Mouse (Mus musculus) liver, embryonic 12.5 days (tissue): ENCODE results near the gene Ptprg. TPM values are rescaled to one million over a fixed set of nuclear protein-coding genes. Genes with fewer than 3 reads are reported as not detected.

Experiments
- ATAC-seq: fragments of 200-750 bp; cut with Nextera tagmentation; 2 replicates; pipeline ENCODE4 v1.8.0; 2017; ENCODE audit warnings: moderate number of reproducible peaks, mild to moderate bottlenecking, moderate library complexity
- H3K27ac ChIP-seq: fragments of 300-500 bp; sonication (generic); 2 replicates; pipeline ENCODE4 v1.5.1; 2016; ENCODE audit warnings: mild to moderate bottlenecking
- H3K27me3 ChIP-seq: fragments of 300-500 bp; sonication (generic); replicated peaks from 2 replicates; pipeline ENCODE4 v1.6.1; 2016; ENCODE audit warnings: mild to moderate bottlenecking, moderate library complexity
- H3K36me3 ChIP-seq: fragments of 300-500 bp; sonication (generic); 2 replicates; pipeline ENCODE4 v1.6.1; 2016; ENCODE audit warnings: mild to moderate bottlenecking, moderate library complexity
- H3K4me1 ChIP-seq: fragments of 300-500 bp; sonication (generic); 2 replicates; pipeline ENCODE4 v1.6.1; 2016
- H3K4me2 ChIP-seq: fragments of 300-500 bp; sonication (generic); 2 replicates; pipeline ENCODE4 v1.6.1; 2016; ENCODE audit warnings: mild to moderate bottlenecking, moderate library complexity
- H3K4me3 ChIP-seq: fragments of 300-500 bp; sonication (generic); 2 replicates; pipeline ENCODE4 v1.5.1; 2016; ENCODE audit warnings: mild to moderate bottlenecking, moderate library complexity
- H3K9ac ChIP-seq: fragments of 300-500 bp; sonication (generic); 2 replicates; pipeline ENCODE4 v1.6.1; 2016; ENCODE audit warnings: mild to moderate bottlenecking, moderate library complexity
- H3K9me3 ChIP-seq: fragments of 300-500 bp; sonication (generic); replicated peaks from 2 replicates; pipeline ENCODE4 v1.6.1; 2016; ENCODE audit warnings: mild to moderate bottlenecking, moderate library complexity
- WGBS: fragments of 180-500 bp; shearing (Covaris S2); methylation state at CpG from one replicate; pipeline ENCODE4 v1.1.7; 2016; ENCODE audit not compliant: insufficient replicate concordance; 5-methylcytosine and 5-hydroxymethylcytosine counted together
- polyA plus RNA-seq: library from polyadenylated mRNA; unstranded; fragments of >200 nt; fragmentation: Nextera tagmentation; extraction: Ambion mirVana; gene quantifications from 2 replicates; pipeline ENCODE4 v1.2.1, GENCODE M21; 2016

Gene Ptprg
- polyA plus RNA-seq, 1 experiment from 2014 or later, result 4.8 TPM

GRCm38 (mm10) chr14:11855499-11855898 lies 302.2 kb downstream of the Ptprg start:
- ATAC-seq, result no peak
- H3K9ac ChIP-seq, result no peak overlapping the region

DNA sequence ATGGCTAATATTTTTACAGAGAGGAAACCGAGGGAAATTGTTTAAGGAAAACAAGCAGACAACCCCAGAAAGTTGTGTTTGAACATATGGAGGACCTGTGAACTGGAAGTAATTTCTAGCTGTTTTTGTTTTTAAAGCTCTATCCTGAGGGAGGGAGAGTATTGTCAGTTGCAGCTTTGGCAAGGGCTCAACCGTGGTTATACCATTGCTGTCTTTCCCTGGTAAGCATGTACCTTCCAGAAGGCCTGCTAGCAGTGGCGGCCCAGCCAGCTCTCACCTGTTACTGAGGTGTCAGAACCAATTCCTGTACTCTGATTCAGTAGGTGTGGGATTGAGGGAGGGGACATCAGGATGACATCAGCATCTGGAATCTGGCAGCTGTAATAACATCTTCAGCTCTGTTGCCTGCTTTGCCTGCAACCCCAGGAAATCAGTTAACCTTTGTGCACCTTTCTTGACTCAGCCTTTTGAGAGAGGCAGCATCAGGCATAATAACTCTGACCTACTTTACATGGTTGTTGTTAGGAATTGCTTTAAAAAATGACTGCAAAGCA lies 304.7 kb downstream of the Ptprg start:
- Histone ChIP-seq H3K4me3 (no peak overlapping the region), H3K27ac (no peak overlapping the region), H3K9me3 (no peaks in the 10 kb centered on the region), H3K36me3 (no peaks in the 10 kb centered on the region), H3K27me3 (no peaks in the 10 kb centered on the region), H3K4me1 (no peaks in the 10 kb centered on the region), H3K4me2 (no peak overlapping the region), H3K9ac (no peak overlapping the region)
- ATAC-seq, result no peak
- 50% methylated on average over 3 of the region's 3 CpGs for WGBS

More at GRCm38 (mm10) chr14:11855499-11855898, 302.2 kb downstream of the Ptprg start:
- Histone ChIP-seq H3K4me2 (no peak overlapping the region), H3K27ac (no peak overlapping the region), H3K9me3 (no peaks in the 10 kb centered on the region), H3K36me3 (no peaks in the 10 kb centered on the region), H3K27me3 (no peaks in the 10 kb centered on the region), H3K4me1 (no peaks in the 10 kb centered on the region), H3K4me3 (no peak overlapping the region)

GRCm38 (mm10) chr14:11863286-11863685 lies 310.0 kb downstream of the Ptprg start:
- Histone ChIP-seq H3K9ac (no peak overlapping the region), H3K27ac (no peak overlapping the region), H3K4me3 (no peak overlapping the region), H3K9me3 (no peaks in the 10 kb centered on the region), H3K4me2 (no peak overlapping the region), H3K4me1 (no peaks in the 10 kb centered on the region), H3K36me3 (no peaks in the 10 kb centered on the region), H3K27me3 (no peaks in the 10 kb centered on the region)
- WGBS, result 77% methylated on average over 3 of the region's 3 CpGs
- no peak for ATAC-seq

DNA sequence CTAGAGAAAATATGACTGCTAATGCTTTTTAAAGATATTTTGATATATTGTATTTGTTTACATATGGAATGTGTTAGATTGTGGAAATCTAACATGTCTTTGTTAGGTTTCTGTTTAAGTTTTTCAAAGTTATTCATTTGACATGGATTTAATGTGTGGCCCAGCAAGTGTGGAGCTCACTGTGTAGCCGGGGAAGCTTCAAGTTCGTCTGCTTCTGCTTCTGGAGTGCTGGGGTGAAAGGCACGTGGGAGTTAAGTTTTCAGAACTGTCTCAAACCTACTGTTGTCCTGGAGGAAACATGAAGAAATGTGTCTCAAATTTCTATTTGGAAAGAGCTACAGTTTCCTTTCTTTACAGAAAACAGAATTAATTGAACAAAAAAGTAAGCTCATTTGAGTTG lies 311.5 kb downstream of the Ptprg start:
- 53% methylated on average over 3 of the region's 3 CpGs for WGBS
- ATAC-seq, result no peak
- no peak overlapping the region for H3K27ac ChIP-seq

GRCm38 (mm10) chr14:11865332-11865731 lies 312.0 kb downstream of the Ptprg start:
- Histone ChIP-seq H3K9me3 (no peaks in the 10 kb centered on the region), H3K9ac (no peak overlapping the region), H3K27me3 (no peaks in the 10 kb centered on the region), H3K27ac (no peak overlapping the region), H3K4me3 (no peak overlapping the region), H3K4me2 (no peak overlapping the region), H3K4me1 (no peaks in the 10 kb centered on the region), H3K36me3 (no peaks in the 10 kb centered on the region)
- WGBS, result 56% methylated on average over 5 of the region's 5 CpGs
- ATAC-seq, result no peak

More for the DNA sequence above, 311.5 kb downstream of the Ptprg start:
- H3K9ac ChIP-seq, result no peak overlapping the region
- H3K4me2 ChIP-seq, result no peak overlapping the region
- no peaks in the 10 kb centered on the region for H3K36me3 ChIP-seq
- H3K9me3 ChIP-seq, result no peaks in the 10 kb centered on the region
- no peak overlapping the region for H3K4me3 ChIP-seq
- H3K27me3 ChIP-seq, result no peaks in the 10 kb centered on the region
- H3K4me1 ChIP-seq, result no peaks in the 10 kb centered on the region

DNA sequence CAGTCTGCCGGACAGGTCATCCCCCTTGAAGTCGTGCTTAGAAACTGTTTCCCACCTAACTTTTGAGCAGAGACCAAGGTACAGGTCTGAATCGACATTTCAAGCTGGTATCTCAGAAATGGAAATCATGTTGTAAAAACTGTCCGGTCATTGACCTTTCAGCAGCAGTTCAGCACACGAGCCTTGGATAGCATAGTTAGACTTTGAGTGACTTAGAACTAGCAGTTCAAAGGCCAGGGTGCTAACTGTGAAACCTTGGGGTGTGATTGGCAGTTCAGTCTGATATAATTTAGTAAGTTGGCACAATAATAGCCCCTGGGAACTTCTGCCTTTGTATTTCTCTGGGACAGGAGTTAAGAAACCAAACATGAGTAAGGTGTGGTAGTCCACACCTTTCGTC lies 312.5 kb downstream of the Ptprg start:
- no peak overlapping the region for H3K4me3 ChIP-seq
- no peaks in the 10 kb centered on the region for H3K27me3 ChIP-seq
- no peaks in the 10 kb centered on the region for H3K36me3 ChIP-seq
- no peak for ATAC-seq
- H3K27ac ChIP-seq, result no peak overlapping the region
- no peak overlapping the region for H3K9ac ChIP-seq
- WGBS, result 70% methylated on average over 6 of the region's 6 CpGs
- H3K9me3 ChIP-seq, result no peaks in the 10 kb centered on the region
- H3K4me1 ChIP-seq, result no peaks in the 10 kb centered on the region
- H3K4me2 ChIP-seq, result no peak overlapping the region

DNA sequence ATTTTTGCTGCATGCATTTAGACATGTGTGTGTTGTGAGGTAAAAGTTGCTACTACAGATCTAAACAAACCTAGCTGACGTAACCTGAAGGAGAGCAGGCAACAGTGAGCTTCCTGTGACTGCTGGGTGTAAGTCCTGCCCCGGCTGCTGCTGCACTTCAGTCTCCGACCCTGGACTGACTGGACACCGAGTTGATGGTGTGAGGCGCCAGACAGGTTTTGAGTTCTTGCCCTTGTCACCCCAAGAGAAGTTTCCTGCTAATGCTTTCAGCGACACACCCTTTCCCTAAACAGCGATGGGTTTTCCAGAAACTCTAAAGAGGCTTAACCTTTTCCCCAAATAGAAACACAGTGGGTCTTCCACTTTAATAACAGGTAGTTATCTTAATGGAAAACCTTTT lies 313.1 kb downstream of the Ptprg start:
- 69% methylated on average over 7 of the region's 7 CpGs for WGBS
- H3K4me2 ChIP-seq, result no peak overlapping the region

GRCm38 (mm10) chr14:11868636-11869035 lies 315.3 kb downstream of the Ptprg start:
- WGBS, result 29% methylated on average over 6 of the region's 6 CpGs
- Histone ChIP-seq H3K4me3 (no peak overlapping the region), H3K4me2 (no peak overlapping the region), H3K9ac (no peak overlapping the region), H3K36me3 (no peaks in the 10 kb centered on the region), H3K4me1 (no peaks in the 10 kb centered on the region), H3K27ac (no peak overlapping the region), H3K9me3 (no peaks in the 10 kb centered on the region), H3K27me3 (no peaks in the 10 kb centered on the region)
- ATAC-seq, result no peak

More for the DNA sequence above, 313.1 kb downstream of the Ptprg start:
- Histone ChIP-seq H3K36me3 (no peaks in the 10 kb centered on the region), H3K9ac (no peak overlapping the region), H3K9me3 (no peaks in the 10 kb centered on the region), H3K4me3 (no peak overlapping the region), H3K27me3 (no peaks in the 10 kb centered on the region), H3K4me1 (no peaks in the 10 kb centered on the region), H3K27ac (no peak overlapping the region)
- no peak for ATAC-seq

GRCm38 (mm10) chr14:11871752-11872344 lies 318.5 kb downstream of the Ptprg start:
- Histone ChIP-seq H3K27me3 (no peaks in the 10 kb centered on the region), H3K27ac (no peak overlapping the region), H3K9me3 (no peaks in the 10 kb centered on the region), H3K4me3 (no peak overlapping the region), H3K4me2 (no peak overlapping the region), H3K9ac (no peak overlapping the region), H3K36me3 (no peaks in the 10 kb centered on the region), H3K4me1 (no peaks in the 10 kb centered on the region)
- ATAC-seq, result no peak
- WGBS, result 39% methylated on average over 8 of the region's 8 CpGs

DNA sequence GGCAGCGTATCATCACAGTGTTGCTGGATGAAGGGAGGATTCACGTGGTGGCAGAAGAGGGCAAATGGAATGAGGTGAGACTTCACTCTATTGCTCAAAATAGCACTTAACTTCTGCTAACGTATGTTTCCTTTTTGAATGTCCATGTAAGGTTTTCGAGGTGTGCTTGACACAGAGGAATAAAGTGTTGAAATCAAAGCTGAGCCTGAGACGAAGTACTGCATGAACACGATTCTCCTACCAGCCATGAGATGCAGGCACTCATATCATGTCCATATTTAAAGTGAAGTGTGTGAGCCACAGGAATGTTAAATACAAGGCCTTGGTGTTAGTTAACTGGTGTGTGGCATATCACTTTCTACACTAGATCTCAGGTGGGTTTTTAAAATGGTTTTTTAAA lies 320.9 kb downstream of the Ptprg start:
- Histone ChIP-seq H3K9me3 (no peaks in the 10 kb centered on the region), H3K36me3 (no peaks in the 10 kb centered on the region), H3K27ac (no peak overlapping the region), H3K27me3 (no peaks in the 10 kb centered on the region), H3K4me3 (no peak overlapping the region), H3K4me1 (no peaks in the 10 kb centered on the region), H3K9ac (no peak overlapping the region), H3K4me2 (no peak overlapping the region)
- no peak for ATAC-seq
- 65% methylated on average over 6 of the region's 6 CpGs for WGBS

DNA sequence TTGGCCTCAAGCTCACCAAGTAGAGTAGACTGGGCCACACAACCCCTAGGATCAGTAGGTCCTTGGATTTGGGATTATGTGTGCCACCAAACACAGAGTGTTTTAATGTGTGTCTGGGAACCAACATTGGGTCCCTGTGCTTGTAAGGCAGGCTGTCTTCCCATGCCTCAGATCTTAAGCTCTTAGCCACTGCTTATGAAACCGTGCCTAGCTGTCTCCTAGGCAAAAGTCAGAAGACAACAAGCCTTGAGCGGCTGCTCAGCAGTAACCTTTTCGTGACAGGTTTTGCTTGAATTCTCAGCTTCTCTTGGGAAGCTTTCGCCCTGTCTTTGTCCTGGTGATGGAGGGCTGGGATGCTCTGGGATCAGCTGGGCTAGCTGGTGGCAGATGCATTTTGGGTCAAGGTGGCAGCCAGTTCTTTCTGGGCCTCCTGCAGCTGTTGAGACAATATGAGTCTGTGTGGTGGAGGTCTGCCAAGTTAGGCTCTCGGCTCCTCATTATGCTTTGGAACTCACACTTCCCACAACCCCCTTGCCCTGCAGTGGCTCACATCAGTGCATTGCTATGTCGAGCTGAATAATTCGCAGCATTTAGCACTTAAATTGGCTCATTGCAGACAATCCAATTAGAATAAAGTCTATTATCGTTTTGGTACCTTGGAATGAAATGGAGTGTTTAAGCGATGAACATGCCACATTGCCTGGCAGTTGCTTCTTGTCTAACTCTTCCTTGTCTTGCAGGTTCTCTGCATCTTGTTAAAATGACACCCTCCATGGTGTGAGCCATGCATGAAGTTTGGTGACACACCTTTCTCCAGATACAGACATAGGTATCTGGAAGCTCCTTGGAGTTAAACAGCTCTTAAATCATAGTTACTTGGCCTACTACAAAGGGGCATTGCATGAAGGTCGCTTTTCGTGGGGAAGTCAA lies 321.9 kb downstream of the Ptprg start:
- H3K4me2 ChIP-seq, result no peak overlapping the region
- no peaks in the 10 kb centered on the region for H3K9me3 ChIP-seq
- no peaks in the 10 kb centered on the region for H3K4me1 ChIP-seq
- no peaks in the 10 kb centered on the region for H3K36me3 ChIP-seq
- H3K27ac ChIP-seq, result no peak overlapping the region
- no peak overlapping the region for H3K9ac ChIP-seq
- H3K27me3 ChIP-seq, result no peaks in the 10 kb centered on the region
- no peak overlapping the region for H3K4me3 ChIP-seq
- WGBS, result 65% methylated on average over 11 of the region's 11 CpGs
- ATAC-seq, result no peak

DNA sequence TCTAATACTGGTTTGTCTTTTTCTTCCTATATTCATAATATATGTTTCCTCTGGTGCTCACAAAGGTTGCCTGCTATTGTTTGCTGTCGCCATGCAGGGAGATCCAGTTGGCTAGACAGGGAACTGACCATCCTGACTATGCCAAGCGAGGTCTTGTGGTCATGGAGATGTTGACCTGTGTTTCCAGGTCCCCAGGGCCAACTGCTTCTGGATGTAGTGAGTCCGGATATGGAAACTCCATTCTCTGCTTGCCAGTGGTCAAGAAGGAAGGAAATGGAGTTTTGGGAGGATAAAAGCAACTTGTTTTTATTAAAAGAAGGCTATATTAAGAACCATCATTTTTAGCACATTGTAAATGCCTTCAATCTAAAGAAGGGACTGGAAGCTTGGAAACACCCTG lies 327.8 kb downstream of the Ptprg start:
- no peaks in the 10 kb centered on the region for H3K27me3 ChIP-seq
- H3K4me2 ChIP-seq, result no peak overlapping the region
- no peak overlapping the region for H3K9ac ChIP-seq
- ATAC-seq, result no peak
- H3K9me3 ChIP-seq, result no peaks in the 10 kb centered on the region
- H3K36me3 ChIP-seq, result no peaks in the 10 kb centered on the region
- no peak overlapping the region for H3K4me3 ChIP-seq
- 0 out of 2 replicates have a peak, but pooled peaks cover 5% of the 10 kb centered on the region for H3K4me1 ChIP-seq
- 36% methylated on average over 3 of the region's 3 CpGs for WGBS
- H3K27ac ChIP-seq, result no peak overlapping the region
